Mouse (Mus musculus) forebrain, embryonic 10.5 days (tissue): ENCODE measurements around the gene G2e3. TPM values are rescaled to one million over a fixed set of nuclear protein-coding genes. Genes with fewer than 3 reads are reported as not detected.

Experiments
- DNase-seq: peaks from one replicate; pipeline ENCODE4 v3.0.0-alpha.2; 2017; ENCODE audit warnings: low spot score; ENCODE audit errors: extremely low spot score
- H3K27ac ChIP-seq: fragments of 300-500 bp; sonication (generic); 2 replicates; pipeline ENCODE4 v1.5.1; 2016; ENCODE audit warnings: mild to moderate bottlenecking
- H3K27me3 ChIP-seq: fragments of 300-500 bp; sonication (generic); 2 replicates; pipeline ENCODE4 v1.6.1; 2016; ENCODE audit warnings: mild to moderate bottlenecking; ENCODE audit not compliant: poor library complexity, severe bottlenecking
- H3K36me3 ChIP-seq: fragments of 300-500 bp; sonication (generic); replicated peaks from 2 replicates; pipeline ENCODE4 v1.6.1; 2016; ENCODE audit warnings: mild to moderate bottlenecking, moderate library complexity
- H3K4me1 ChIP-seq: fragments of 300-500 bp; sonication (generic); 2 replicates; pipeline ENCODE4 v1.6.1; 2016
- H3K4me3 ChIP-seq: fragments of 300-500 bp; sonication (generic); 2 replicates; pipeline ENCODE4 v1.5.1; 2016; ENCODE audit warnings: mild to moderate bottlenecking, moderate library complexity
- H3K9me3 ChIP-seq: fragments of 300-500 bp; sonication (generic); 2 replicates; pipeline ENCODE4 v1.6.1; 2016; ENCODE audit warnings: mild to moderate bottlenecking, moderate library complexity
- WGBS: fragments of 180-500 bp; shearing (Covaris S2); methylation state at CpG from one replicate; pipeline ENCODE4 v1.1.7; 2016; 5-methylcytosine and 5-hydroxymethylcytosine counted together
- polyA plus RNA-seq: library from polyadenylated mRNA; unstranded; fragments of >200 nt; fragmentation: Nextera tagmentation; extraction: Ambion mirVana; gene quantifications from 2 replicates; pipeline ENCODE4 v1.2.1, GENCODE M21; 2016

Gene G2e3
- polyA plus RNA-seq, 1 experiment from 2014 or later: 45.8 TPM

GRCm38 (mm10) chr12:51402060-51402698 lies 54.3 kb downstream of the G2e3 start:
- no peaks in the 10 kb centered on the region for H3K9me3 ChIP-seq
- no peak for DNase-seq
- H3K27ac ChIP-seq: no peak overlapping the region
- WGBS: 86% methylated on average over 5 of the region's 5 CpGs
- no peaks in the 10 kb centered on the region for H3K4me1 ChIP-seq
- H3K27me3 ChIP-seq: no peaks in the 10 kb centered on the region
- peaks cover 61% of the 10 kb centered on the region for H3K36me3 ChIP-seq
- H3K4me3 ChIP-seq: no peak overlapping the region

GRCm38 (mm10) chr12:51403987-51404586 lies 56.2 kb downstream of the G2e3 start:
- 79% methylated on average over 4 of the region's 4 CpGs for WGBS
- Histone ChIP-seq H3K9me3 (no peaks in the 10 kb centered on the region), H3K27ac (no peak overlapping the region), H3K27me3 (no peaks in the 10 kb centered on the region), H3K36me3 (peaks cover 59% of the 10 kb centered on the region), H3K4me1 (no peaks in the 10 kb centered on the region), H3K4me3 (no peak overlapping the region)
- no peak for DNase-seq

GRCm38 (mm10) chr12:51411362-51411761 lies 63.5 kb downstream of the G2e3 start:
- H3K4me3 ChIP-seq: no peak overlapping the region
- H3K36me3 ChIP-seq: peaks cover 64% of the 10 kb centered on the region
- H3K4me1 ChIP-seq: no peaks in the 10 kb centered on the region
- no peaks in the 10 kb centered on the region for H3K27me3 ChIP-seq
- DNase-seq: no peak
- H3K9me3 ChIP-seq: no peaks in the 10 kb centered on the region; the same call in 1 of the 2 replicates
- 89% methylated on average over 4 of the region's 4 CpGs for WGBS
- H3K27ac ChIP-seq: no peak overlapping the region

Other genes starting within 250 kb of the G2e3 start
- gene Scfd1, start 29.4 kb downstream of the G2e3 start, polyA plus RNA-seq: 61.6 and 65.9 TPM in 2 replicates
- gene Coch, start 245.3 kb downstream of the G2e3 start, polyA plus RNA-seq: 1.9 and 3.4 TPM in 2 replicates